Mouse (Mus musculus): Measurements from ENCODE around the gene Zfp235. TPM values are rescaled to one million over a fixed set of nuclear protein-coding genes. Genes with fewer than 3 reads are reported as not detected.

Zfp235 gene
- polyA plus RNA-seq, 1 experiment from 2014 or later: 11.5 TPM

GRCm38 (mm10) chr7:24111772-24112155 is 22.2 kb upstream of the Zfp235 start:
- peaks cover 5% of the 10 kb centered on the region; the same call in 1 of the 2 replicates for H3K36me3 ChIP-seq (ENCODE audit: insufficient read depth, low read length)
- H3K27me3 ChIP-seq (replicated peaks; ENCODE audit: insufficient read depth, low read length): no peaks in the 10 kb centered on the region
- no peak for DNase-seq (ENCODE audit: low spot score)
- 0 out of 2 replicates have a peak overlapping the region, but pooled peaks have one; percentile 19 for H3K9ac ChIP-seq (replicated peaks; ENCODE audit: low read depth)
- TF ChIP-seq EP300 (IDR thresholded peaks at IDR 0.05): no peak
- no peak for TF ChIP-seq CTCF (IDR thresholded peaks at IDR 0.05)
- peak overlapping the region; percentile 83 for H3K4me2 ChIP-seq (replicated peaks; ENCODE audit: low read depth, low read length)
- peak overlapping the region; percentile 72 for H3K27ac ChIP-seq (ENCODE audit: low read length)
- WGBS: 5% methylated on average over 9 of the region's 9 CpGs
- peaks cover 19% of the 10 kb centered on the region for H3K9me3 ChIP-seq (ENCODE audit: low read length)
- ATAC-seq: no peak; the same call in 1 of the 2 replicates
- no peaks in the 10 kb centered on the region for H3K4me1 ChIP-seq (ENCODE audit: insufficient read depth, low read depth, low read length)
- peak overlapping the region; percentile 61 for H3K4me3 ChIP-seq (ENCODE audit: low read depth, low read length)

- H3K4me3 ChIP-seq (ENCODE audit: low read depth, low read length): peak within 1 kb of the TSS; percentile 61
- H3K4me2 ChIP-seq (replicated peaks; ENCODE audit: low read depth, low read length): peak within 1 kb of the TSS; percentile 83
- peak within 1 kb of the TSS; percentile 88 for H3K27ac ChIP-seq (ENCODE audit: low read length)
- H3K4me1 ChIP-seq (ENCODE audit: insufficient read depth, low read depth, low read length): no peaks in the 10 kb centered on the region
- peak within 1 kb of the TSS; percentile 68 for H3K9ac ChIP-seq (replicated peaks; ENCODE audit: low read depth)
- peaks cover 3% of the 10 kb centered on the region; the same call in 1 of the 2 replicates for H3K36me3 ChIP-seq (ENCODE audit: insufficient read depth, low read length)
- WGBS: 1% methylated on average over 23 of the region's 23 CpGs
- ATAC-seq: peak; percentile 97
- H3K27me3 ChIP-seq (replicated peaks; ENCODE audit: insufficient read depth, low read length): no peaks in the 10 kb centered on the region
- TF ChIP-seq CTCF (IDR thresholded peaks at IDR 0.05): no peak
- TF ChIP-seq EP300 (IDR thresholded peaks at IDR 0.05): peak; percentile 49; the same call in 1 of the 2 replicates
- DNase-seq (ENCODE audit: low spot score): peak; percentile 95
- peaks cover 14% of the 10 kb centered on the region for H3K9me3 ChIP-seq (ENCODE audit: low read length)
These were observed 21.7 kb upstream of the Zfp235 start, which contains the start of gene Zfp112 for GRCm38 (mm10) chr7:24112156-24112856. Gene Zfp112 (plus strand): TSS chr7:24112314.

GRCm38 (mm10) chr7:24113001-24113400 is 21.0 kb upstream of the Zfp235 start:
- WGBS: 8% methylated on average over 12 of the region's 12 CpGs
- H3K9me3 ChIP-seq (ENCODE audit: low read length): peaks cover 8% of the 10 kb centered on the region
- DNase-seq (ENCODE audit: low spot score) (peak; percentile 89), ATAC-seq (peak; percentile 65)
- peak overlapping the region; percentile 83 for H3K4me2 ChIP-seq (replicated peaks; ENCODE audit: low read depth, low read length)
- no peak for TF ChIP-seq CTCF (IDR thresholded peaks at IDR 0.05)
- no peaks in the 10 kb centered on the region for H3K27me3 ChIP-seq (replicated peaks; ENCODE audit: insufficient read depth, low read length)
- H3K27ac ChIP-seq (ENCODE audit: low read length): peak overlapping the region; percentile 88
- no peaks in the 10 kb centered on the region for H3K4me1 ChIP-seq (ENCODE audit: insufficient read depth, low read depth, low read length)
- peak overlapping the region; percentile 61 for H3K4me3 ChIP-seq (ENCODE audit: low read depth, low read length)
- peak overlapping the region; percentile 68 for H3K9ac ChIP-seq (replicated peaks; ENCODE audit: low read depth)
- H3K36me3 ChIP-seq (ENCODE audit: insufficient read depth, low read length): peaks cover 3% of the 10 kb centered on the region; the same call in 1 of the 2 replicates

GRCm38 (mm10) chr7:24116655-24117054 is 17.3 kb upstream of the Zfp235 start:
- TF ChIP-seq EP300 (IDR thresholded peaks at IDR 0.05) (no peak), CTCF (IDR thresholded peaks at IDR 0.05) (no peak)
- Histone ChIP-seq H3K27me3 (replicated peaks; ENCODE audit: insufficient read depth, low read length) (no peaks in the 10 kb centered on the region), H3K9ac (replicated peaks; ENCODE audit: low read depth) (no peak overlapping the region), H3K27ac (ENCODE audit: low read length) (no peak overlapping the region), H3K4me3 (ENCODE audit: low read depth, low read length) (no peak overlapping the region), H3K4me2 (replicated peaks; ENCODE audit: low read depth, low read length) (no peak overlapping the region), H3K9me3 (ENCODE audit: low read length) (no peaks in the 10 kb centered on the region), H3K4me1 (ENCODE audit: insufficient read depth, low read depth, low read length) (no peaks in the 10 kb centered on the region), H3K36me3 (ENCODE audit: insufficient read depth, low read length) (no peaks in the 10 kb centered on the region)
- WGBS: 59% methylated on average over 4 of the region's 4 CpGs
- no peak for ATAC-seq
- DNase-seq (ENCODE audit: low spot score): no peak

- Histone ChIP-seq H3K4me1 (ENCODE audit: insufficient read depth, low read depth, low read length) (0 out of 2 replicates have a peak, but pooled peaks cover 6% of the 10 kb centered on the region), H3K9me3 (ENCODE audit: low read length) (no peaks in the 10 kb centered on the region), H3K36me3 (ENCODE audit: insufficient read depth, low read length) (no peaks in the 10 kb centered on the region), H3K4me3 (ENCODE audit: low read depth, low read length) (peak overlapping the region; percentile 69), H3K27ac (ENCODE audit: low read length) (no peak overlapping the region), H3K9ac (replicated peaks; ENCODE audit: low read depth) (peak overlapping the region; percentile 62; the same call in 1 of the 2 replicates), H3K27me3 (replicated peaks; ENCODE audit: insufficient read depth, low read length) (no peaks in the 10 kb centered on the region), H3K4me2 (replicated peaks; ENCODE audit: low read depth, low read length) (peak overlapping the region; percentile 66)
- ATAC-seq (peak; percentile 15; the same call in 1 of the 2 replicates), DNase-seq (ENCODE audit: low spot score) (no peak)
- no peak for TF ChIP-seq CTCF (IDR thresholded peaks at IDR 0.05)
- TF ChIP-seq EP300 (IDR thresholded peaks at IDR 0.05): no peak
- WGBS: 16% methylated on average over 6 of the region's 6 CpGs
These were observed 459 bp upstream of the Zfp235 start for GRCm38 (mm10) chr7:24133425-24133995.

- Histone ChIP-seq H3K9me3 (ENCODE audit: low read length) (no peaks in the 10 kb centered on the region), H3K4me2 (replicated peaks; ENCODE audit: low read depth, low read length) (no peak overlapping the region), H3K4me1 (ENCODE audit: insufficient read depth, low read depth, low read length) (no peaks in the 10 kb centered on the region), H3K9ac (replicated peaks; ENCODE audit: low read depth) (no peak overlapping the region), H3K36me3 (ENCODE audit: insufficient read depth, low read length) (peaks cover 12% of the 10 kb centered on the region; the same call in 1 of the 2 replicates), H3K4me3 (ENCODE audit: low read depth, low read length) (no peak overlapping the region), H3K27me3 (replicated peaks; ENCODE audit: insufficient read depth, low read length) (no peaks in the 10 kb centered on the region), H3K27ac (ENCODE audit: low read length) (no peak overlapping the region)
- DNase-seq (ENCODE audit: low spot score) (no peak), ATAC-seq (no peak)
- WGBS: 91% methylated on average over 6 of the region's 6 CpGs
- TF ChIP-seq EP300 (IDR thresholded peaks at IDR 0.05) (no peak), CTCF (IDR thresholded peaks at IDR 0.05) (no peak)
These were observed 8.6 kb downstream of the Zfp235 start for GRCm38 (mm10) chr7:24142566-24142965.
